Mouse (Mus musculus): Measurements from ENCODE around the gene Bsg. TPM values are rescaled to one million over a fixed set of nuclear protein-coding genes. Genes with fewer than 3 reads are reported as not detected.

The Bsg gene
- polyA plus RNA-seq, 1 experiment, result 631 TPM

DNA sequence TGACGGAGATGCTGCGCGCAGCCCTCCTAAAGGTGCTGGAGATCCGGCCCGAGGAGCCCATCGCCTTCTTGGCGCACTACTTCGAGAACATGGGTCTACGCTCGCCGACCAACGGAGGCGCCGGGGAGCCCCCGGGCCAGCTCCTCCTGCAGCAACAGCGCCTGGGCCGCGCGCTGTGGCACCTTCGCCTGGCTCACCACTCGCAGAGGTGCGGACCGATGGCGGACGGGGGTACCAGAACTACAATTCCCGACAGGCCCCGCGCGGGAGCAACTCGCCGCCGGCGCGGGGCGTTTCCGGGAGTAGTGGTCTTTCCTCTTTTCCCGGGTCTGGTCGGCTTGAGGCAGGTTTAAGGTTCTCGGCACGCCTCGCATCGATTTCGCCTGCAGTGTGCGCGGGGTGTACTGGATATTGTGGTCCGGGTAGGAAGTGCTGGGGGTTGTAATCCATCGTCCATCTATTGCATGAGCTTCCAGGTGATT is 34.7 kb upstream of the Bsg start:
- TF ChIP-seq CTCF (IDR thresholded peaks at IDR 0.05; ENCODE audit: borderline replicate concordance, extremely low read depth, insufficient read depth, insufficient read length), result no peak
- no peak for TF ChIP-seq POLR2A (IDR thresholded peaks at IDR 0.05; ENCODE audit: borderline replicate concordance, extremely low read depth, insufficient read depth, insufficient read length, poor library complexity, severe bottlenecking)
- peak; percentile 91 for DNase-seq (ENCODE audit: low read depth)

GRCm38 (mm10) chr10:79670071-79670888 is 34.0 kb upstream of the Bsg start:
- TF ChIP-seq CTCF (IDR thresholded peaks at IDR 0.05; ENCODE audit: borderline replicate concordance, extremely low read depth, insufficient read depth, insufficient read length), result no peak
- TF ChIP-seq POLR2A (IDR thresholded peaks at IDR 0.05; ENCODE audit: borderline replicate concordance, extremely low read depth, insufficient read depth, insufficient read length, poor library complexity, severe bottlenecking), result no peak
- no peak for DNase-seq (ENCODE audit: low read depth)

- TF ChIP-seq CTCF (IDR thresholded peaks at IDR 0.05; ENCODE audit: borderline replicate concordance, extremely low read depth, insufficient read depth, insufficient read length) (no peak), POLR2A (IDR thresholded peaks at IDR 0.05; ENCODE audit: borderline replicate concordance, extremely low read depth, insufficient read depth, insufficient read length, poor library complexity, severe bottlenecking) (no peak)
- DNase-seq (ENCODE audit: low read depth), result no peak
Observed at GRCm38 (mm10) chr10:79671396-79672087, 32.7 kb upstream of the Bsg start.

DNA sequence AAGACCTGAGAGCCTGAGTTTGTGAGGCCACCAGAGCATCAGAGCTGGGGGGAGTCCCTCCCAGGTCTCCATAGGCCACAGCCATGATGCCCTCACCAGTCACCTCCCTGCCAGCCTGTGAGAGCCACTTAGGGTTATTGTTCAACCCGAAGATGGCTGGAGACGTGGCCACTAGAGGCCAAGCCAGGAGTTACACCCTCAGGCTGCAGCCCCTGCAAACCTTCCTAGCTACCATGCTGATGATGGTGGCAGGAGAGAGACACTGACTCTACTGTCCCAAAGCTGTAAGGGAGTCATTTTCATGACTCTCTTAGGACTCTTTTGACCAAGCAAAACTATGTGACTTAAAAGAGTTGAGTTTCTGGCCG is 32.2 kb upstream of the Bsg start:
- TF ChIP-seq CTCF (IDR thresholded peaks at IDR 0.05; ENCODE audit: borderline replicate concordance, extremely low read depth, insufficient read depth, insufficient read length), result no peak
- TF ChIP-seq POLR2A (IDR thresholded peaks at IDR 0.05; ENCODE audit: borderline replicate concordance, extremely low read depth, insufficient read depth, insufficient read length, poor library complexity, severe bottlenecking), result no peak
- DNase-seq (ENCODE audit: low read depth), result no peak

GRCm38 (mm10) chr10:79673054-79673453 is 31.2 kb upstream of the Bsg start:
- TF ChIP-seq POLR2A (IDR thresholded peaks at IDR 0.05; ENCODE audit: borderline replicate concordance, extremely low read depth, insufficient read depth, insufficient read length, poor library complexity, severe bottlenecking), result no peak
- DNase-seq (ENCODE audit: low read depth), result no peak

DNA sequence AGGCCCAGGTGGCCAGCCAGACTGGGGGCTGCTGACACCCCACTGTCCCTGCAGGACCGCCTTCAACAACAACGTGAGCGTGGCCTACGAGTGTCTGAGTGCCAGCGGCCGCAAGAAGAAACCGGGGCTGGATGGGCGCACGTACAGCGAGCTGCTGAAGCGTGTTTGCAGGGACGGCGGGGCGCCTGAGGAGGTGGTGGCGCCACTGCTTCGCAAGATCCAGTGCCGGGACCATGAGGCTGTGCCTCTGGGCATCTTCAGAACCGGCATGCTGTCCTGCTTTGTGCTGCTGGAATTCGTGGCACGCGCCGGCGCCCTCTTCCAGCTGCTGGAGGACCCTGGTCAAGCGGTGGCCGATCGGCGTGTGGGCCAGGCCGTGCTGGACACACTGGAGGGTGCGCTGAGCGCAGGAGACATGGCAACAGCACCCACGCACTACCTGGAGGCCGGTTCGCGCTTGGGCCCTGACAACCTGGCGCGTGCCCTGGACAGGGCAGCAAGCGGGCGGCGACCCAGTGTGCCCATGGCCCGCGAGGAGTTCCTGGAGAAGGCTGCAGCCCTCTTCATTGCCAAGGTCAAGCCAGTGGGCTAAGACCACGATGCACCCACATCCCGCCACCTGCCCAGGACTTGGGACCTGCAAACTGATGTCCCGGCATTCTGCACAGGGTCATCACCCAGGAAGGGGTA is 28.8 kb upstream of the Bsg start:
- TF ChIP-seq CTCF (IDR thresholded peaks at IDR 0.05; ENCODE audit: borderline replicate concordance, extremely low read depth, insufficient read depth, insufficient read length), result no peak
- no peak for TF ChIP-seq POLR2A (IDR thresholded peaks at IDR 0.05; ENCODE audit: borderline replicate concordance, extremely low read depth, insufficient read depth, insufficient read length, poor library complexity, severe bottlenecking)
- DNase-seq (ENCODE audit: low read depth), result no peak

DNA sequence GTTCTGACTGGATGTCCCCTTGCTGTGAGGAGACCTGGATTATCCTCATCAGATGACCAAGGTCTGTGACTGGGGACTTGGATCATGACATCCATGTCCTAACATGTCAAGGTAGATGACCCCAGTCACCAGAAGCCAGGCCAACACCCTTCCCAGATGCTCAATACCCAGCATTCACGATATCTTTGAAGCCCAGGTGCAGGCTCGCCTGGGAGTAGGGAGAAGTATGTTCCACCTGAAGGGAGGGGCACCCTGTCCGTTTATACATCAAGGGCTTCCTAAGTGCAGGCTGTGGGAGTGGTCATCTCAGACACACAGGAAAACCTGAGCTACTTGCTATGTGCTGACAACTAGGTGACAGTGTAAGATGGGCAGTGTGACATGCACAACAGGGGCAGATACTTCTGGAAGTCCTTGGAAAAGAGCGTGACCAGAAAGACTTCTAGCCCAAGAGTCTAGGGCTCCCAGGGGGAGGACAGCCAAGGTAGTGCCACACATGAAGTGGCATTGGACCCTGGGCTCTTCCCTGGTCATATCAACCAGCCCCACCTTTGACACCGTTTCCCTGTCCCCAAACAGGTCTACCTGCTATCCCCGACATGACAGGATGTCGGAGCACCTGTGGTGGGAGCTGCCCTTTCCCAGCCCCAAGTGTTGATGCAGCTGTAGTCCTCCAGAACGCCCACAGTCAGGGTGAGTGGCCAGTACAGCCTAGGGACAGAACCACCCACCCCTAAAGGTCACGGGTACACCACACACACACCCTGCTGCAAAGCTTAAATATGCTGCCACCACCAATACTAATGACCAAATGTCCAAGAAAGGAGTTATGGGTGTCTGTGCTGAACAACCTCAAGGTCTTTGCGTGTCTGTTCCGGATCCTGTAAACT is 23.4 kb upstream of the Bsg start:
- no peak for DNase-seq (ENCODE audit: low read depth)
- no peak for TF ChIP-seq CTCF (IDR thresholded peaks at IDR 0.05; ENCODE audit: borderline replicate concordance, extremely low read depth, insufficient read depth, insufficient read length)
- TF ChIP-seq POLR2A (IDR thresholded peaks at IDR 0.05; ENCODE audit: borderline replicate concordance, extremely low read depth, insufficient read depth, insufficient read length, poor library complexity, severe bottlenecking), result no peak

- DNase-seq (ENCODE audit: low read depth), result peak; percentile 100
Observed at GRCm38 (mm10) chr10:79681591-79682245, 22.6 kb upstream of the Bsg start, which contains the start of gene Cdc34. Cdc34 (plus strand) TSS chr10:79682195.

DNA sequence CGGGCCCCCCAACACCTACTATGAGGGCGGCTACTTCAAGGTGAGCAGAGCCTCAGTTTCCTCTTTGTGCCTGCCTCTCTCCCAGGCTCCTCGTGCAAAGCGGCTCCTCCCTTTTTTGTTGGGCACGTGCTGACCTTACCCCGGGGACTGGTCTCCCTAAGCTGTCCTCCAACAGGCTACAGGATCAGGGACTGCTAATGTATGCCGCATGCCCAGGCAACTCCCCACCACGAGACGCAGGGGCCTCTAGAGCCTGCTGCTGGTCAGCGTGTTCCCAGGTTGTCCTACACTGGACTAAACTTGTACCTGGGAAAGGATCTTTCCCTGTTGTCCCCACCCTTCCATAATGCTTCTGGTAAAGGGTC is 21.8 kb upstream of the Bsg start:
- TF ChIP-seq CTCF (IDR thresholded peaks at IDR 0.05; ENCODE audit: borderline replicate concordance, extremely low read depth, insufficient read depth, insufficient read length), result no peak
- no peak for TF ChIP-seq POLR2A (IDR thresholded peaks at IDR 0.05; ENCODE audit: borderline replicate concordance, extremely low read depth, insufficient read depth, insufficient read length, poor library complexity, severe bottlenecking)
- peak; percentile 18 for DNase-seq (ENCODE audit: low read depth)

More at GRCm38 (mm10) chr10:79681591-79682245, 22.6 kb upstream of the Bsg start, which contains the start of gene Cdc34:
- TF ChIP-seq CTCF (IDR thresholded peaks at IDR 0.05; ENCODE audit: borderline replicate concordance, extremely low read depth, insufficient read depth, insufficient read length), result peak; percentile 32; the same call in 1 of the 2 replicates
- peak; percentile 94 for TF ChIP-seq POLR2A (IDR thresholded peaks at IDR 0.05; ENCODE audit: borderline replicate concordance, extremely low read depth, insufficient read depth, insufficient read length, poor library complexity, severe bottlenecking)

Measured in brain, embryonic 14.5 days (tissue).